Mouse (Mus musculus) heart, postnatal 0 days (tissue): ENCODE measurements around the gene Ptprh. TPM values are rescaled to one million over a fixed set of nuclear protein-coding genes. Genes with fewer than 3 reads are reported as not detected.

Source experiments
- ATAC-seq: fragments of 200-750 bp; cut with Nextera tagmentation; 2 replicates; pipeline ENCODE4 v1.8.0; 2017; ENCODE audit warnings: low read depth, moderate number of reproducible peaks, moderate library complexity; ENCODE audit not compliant: insufficient read depth
- DNase-seq: peaks from one replicate; pipeline ENCODE4 v3.0.0-alpha.2; 2016; ENCODE audit warnings: low spot score
- H3K27ac ChIP-seq: fragments of 300-500 bp; sonication (generic); 2 replicates; pipeline ENCODE4 v1.5.1; 2014; ENCODE audit warnings: low read depth, mild to moderate bottlenecking
- H3K27me3 ChIP-seq: fragments of 300-500 bp; sonication (generic); 2 replicates; pipeline ENCODE4 v1.6.1; 2014; ENCODE audit warnings: low read length, mixed read lengths; ENCODE audit not compliant: control insufficient read depth, insufficient read depth
- H3K36me3 ChIP-seq: fragments of 300-500 bp; sonication (generic); replicated peaks from 2 replicates; pipeline ENCODE4 v1.6.1; 2014; ENCODE audit warnings: low read length, mixed read lengths; ENCODE audit not compliant: control insufficient read depth, insufficient read depth
- H3K4me1 ChIP-seq: fragments of 300-500 bp; sonication (generic); 2 replicates; pipeline ENCODE4 v1.6.1; 2014; ENCODE audit warnings: antibody characterized with exemption; ENCODE audit not compliant: control insufficient read depth, insufficient read depth
- H3K4me2 ChIP-seq: fragments of 300-500 bp; sonication (generic); 2 replicates; pipeline ENCODE4 v1.6.1; 2014; ENCODE audit warnings: low read depth, mild to moderate bottlenecking, low read length, moderate library complexity
- H3K4me3 ChIP-seq: fragments of 300-500 bp; sonication (generic); 2 replicates; pipeline ENCODE4 v1.5.1; 2014; ENCODE audit warnings: low read depth, low read length
- H3K9ac ChIP-seq: fragments of 300-500 bp; sonication (generic); replicated peaks from 2 replicates; pipeline ENCODE4 v1.6.1; 2014; ENCODE audit warnings: low read depth, low read length, mixed read lengths
- H3K9me3 ChIP-seq: fragments of 300-500 bp; sonication (generic); replicated peaks from 2 replicates; pipeline ENCODE4 v1.6.1; 2016; ENCODE audit warnings: low read length; ENCODE audit not compliant: control insufficient read depth
- CTCF ChIP-seq: IDR thresholded peaks from 2 replicates; pipeline ENCODE4 v1.5.1; 2016; ENCODE audit warnings: antibody characterized with exemption, control low read depth, low read depth
- EP300 ChIP-seq: IDR thresholded peaks from 2 replicates; pipeline ENCODE4 v1.6.1; 2016; ENCODE audit warnings: antibody characterized with exemption, low read depth
- WGBS: fragments of 180-500 bp; shearing (Covaris S2); extraction: QIAGEN DNeasy Blood & Tissue Kit; methylation state at CpG from one replicate; pipeline ENCODE4 v1.1.7; 2014; 5-methylcytosine and 5-hydroxymethylcytosine counted together
- polyA plus RNA-seq: library from polyadenylated mRNA; unstranded; fragments of >200 nt; fragmentation: Nextera tagmentation; extraction: Ambion mirVana; gene quantifications from 2 replicates; pipeline ENCODE4 v1.2.1, GENCODE M21; 2015
- total RNA-seq: library from RNA; depleted of rRNA; stranded (reverse); fragments of >200 nt; gene quantifications from 2 replicates; pipeline ENCODE4 v1.2.3, GENCODE M21; 2014; ENCODE audit warnings: low replicate concordance

Ptprh gene
- total and polyA plus RNA-seq, 2 experiments from 2014 or later, result not detected

DNA sequence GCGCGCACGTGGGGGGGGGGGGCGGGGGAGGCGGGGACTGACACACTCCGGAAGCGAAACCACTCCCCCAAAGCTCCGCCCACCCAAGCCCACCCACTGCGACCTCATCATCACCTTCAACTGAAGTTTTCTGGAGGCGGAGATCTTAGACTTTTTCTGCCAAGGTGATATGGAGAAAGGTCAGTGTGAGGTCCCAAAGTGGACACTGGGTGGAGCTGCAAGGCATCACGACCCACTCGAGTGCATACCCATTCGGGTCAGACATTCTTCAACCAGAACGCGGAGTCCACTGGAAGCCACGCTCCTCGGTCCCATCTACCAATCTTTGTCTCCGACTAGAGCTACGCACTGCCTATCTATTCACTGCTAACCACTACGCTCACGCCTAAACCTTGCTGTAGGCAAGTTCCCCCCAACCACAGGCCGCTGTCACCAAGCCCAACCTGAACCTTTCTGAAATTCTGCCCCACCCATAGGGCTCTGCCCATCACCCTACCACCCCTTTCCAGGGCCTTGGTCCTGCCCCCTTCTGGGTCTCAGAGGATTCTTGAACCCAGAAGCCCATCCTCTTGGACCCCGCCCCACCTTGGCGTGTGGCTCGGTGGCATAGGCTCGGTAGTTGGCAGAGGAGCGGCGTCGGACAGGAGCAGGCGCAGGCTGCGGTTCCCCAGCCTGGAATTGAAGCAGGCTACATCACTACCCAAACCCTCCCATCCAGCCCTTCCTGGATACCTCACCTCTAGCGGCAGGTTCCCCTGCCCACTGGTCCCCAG, 82.4 kb downstream of the Ptprh start:
- H3K4me2 ChIP-seq, result peak overlapping the region; percentile 82
- H3K9me3 ChIP-seq, result no peaks in the 10 kb centered on the region
- H3K4me1 ChIP-seq, result peaks cover 25% of the 10 kb centered on the region
- WGBS, result 10% methylated on average over 32 of the region's 32 CpGs
- peak overlapping the region; percentile 98 for H3K27ac ChIP-seq
- TF ChIP-seq EP300 (peak; percentile 75; the same call in 1 of the 2 replicates), CTCF (peak; percentile 27; the same call in 1 of the 2 replicates)
- H3K9ac ChIP-seq, result peak overlapping the region; percentile 92
- ATAC-seq (peak; percentile 25), DNase-seq (peak; percentile 85)
- no peaks in the 10 kb centered on the region for H3K27me3 ChIP-seq
- peaks cover 25% of the 10 kb centered on the region for H3K36me3 ChIP-seq
- H3K4me3 ChIP-seq, result peak overlapping the region; percentile 66

DNA sequence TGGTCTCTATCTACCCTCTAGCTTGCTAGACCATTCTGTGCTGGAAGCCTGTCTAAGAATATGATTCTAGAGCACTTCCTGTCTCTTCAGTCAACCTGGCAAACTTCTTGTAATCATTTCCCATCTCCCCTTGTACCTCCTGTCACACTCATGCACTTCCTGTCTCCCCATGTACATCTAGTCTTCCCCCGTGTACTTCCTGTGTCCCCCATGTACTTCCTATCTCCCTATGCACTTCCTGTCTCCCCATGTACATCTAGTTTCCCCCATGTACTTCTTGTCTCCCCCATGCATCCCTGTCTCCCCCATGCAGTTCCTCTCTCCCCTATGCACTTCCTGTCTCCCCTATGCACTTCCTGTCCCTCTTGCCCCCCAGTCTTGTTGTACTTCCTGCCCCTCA, 85.4 kb downstream of the Ptprh start:
- peaks cover 47% of the 10 kb centered on the region for H3K4me1 ChIP-seq
- peak overlapping the region; percentile 77; the same call in 1 of the 2 replicates for H3K9ac ChIP-seq
- ATAC-seq (no peak), DNase-seq (no peak)
- peak overlapping the region; percentile 49 for H3K4me3 ChIP-seq
- peak overlapping the region; percentile 79 for H3K4me2 ChIP-seq
- H3K9me3 ChIP-seq, result no peaks in the 10 kb centered on the region
- 27% methylated on average over 1 of the region's 1 CpGs for WGBS
- no peak for TF ChIP-seq EP300
- TF ChIP-seq CTCF, result no peak
- peak overlapping the region; percentile 89 for H3K27ac ChIP-seq
- H3K36me3 ChIP-seq, result peaks cover 25% of the 10 kb centered on the region
- no peaks in the 10 kb centered on the region for H3K27me3 ChIP-seq

DNA sequence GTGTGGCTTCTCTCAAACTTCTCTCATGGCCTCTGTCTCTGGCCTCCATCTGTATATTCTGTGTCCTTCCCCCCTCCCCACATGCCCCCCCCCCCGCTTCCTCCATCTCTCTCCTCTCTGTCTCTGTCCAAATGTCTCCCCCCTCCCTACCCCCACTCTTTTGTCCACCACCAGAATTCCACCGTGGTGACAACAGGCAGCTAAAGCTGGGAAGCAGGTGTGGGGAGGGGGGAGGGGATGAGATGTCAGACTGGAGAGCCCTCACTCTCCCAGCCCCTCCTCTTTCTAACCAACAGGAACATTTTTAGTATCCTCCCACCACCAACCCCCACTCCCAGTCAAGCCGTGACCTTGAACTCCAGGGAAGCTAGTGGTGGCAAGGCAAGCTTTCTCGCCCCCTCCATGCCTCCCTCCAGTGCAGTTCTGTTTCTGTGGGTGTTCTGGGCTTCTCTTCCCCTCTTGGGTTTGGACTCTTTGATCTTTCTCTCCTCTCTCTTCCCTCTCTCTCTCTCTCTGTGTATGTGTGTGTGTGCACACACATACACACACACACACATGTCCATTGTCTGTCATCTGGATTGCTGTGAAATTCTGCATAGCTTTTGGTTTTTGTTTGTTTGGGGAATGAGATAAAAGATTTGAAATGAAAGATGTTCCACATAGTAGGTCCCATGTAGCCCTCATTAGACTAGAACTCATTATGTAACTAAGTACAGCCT, 87.3 kb downstream of the Ptprh start, which contains the start of gene Tnnt1:
Gene Tnnt1 (minus strand): TSS at position 51 of the 719 bp plus-strand sequence.
- no peak within 1 kb of the TSS for H3K4me2 ChIP-seq

DNA sequence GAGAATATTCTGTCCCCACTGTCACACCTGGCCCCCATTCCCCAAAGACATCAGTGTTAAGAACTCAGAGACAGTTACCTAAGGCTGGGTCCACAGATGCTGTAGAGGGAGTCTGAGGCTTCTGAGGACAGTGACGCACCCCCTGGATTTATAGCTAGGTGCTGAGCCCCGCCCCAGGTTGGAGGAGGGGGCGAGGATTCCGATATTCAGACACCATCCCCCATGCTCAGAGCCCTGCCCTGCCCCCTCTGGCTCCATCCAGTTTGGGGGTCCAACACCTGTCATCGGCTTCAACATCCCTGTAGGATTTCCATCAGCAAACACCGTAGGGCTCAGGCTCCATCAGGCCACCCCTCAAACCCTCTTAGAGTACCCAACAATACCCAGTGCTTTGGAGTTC, 88.0 kb downstream of the Ptprh start:
- Histone ChIP-seq H3K9ac (peak overlapping the region; percentile 29; the same call in 1 of the 2 replicates), H3K27ac (peak overlapping the region; percentile 89)

More for the DNA sequence above, 87.3 kb downstream of the Ptprh start, which contains the start of gene Tnnt1:
- Histone ChIP-seq H3K9ac (peak within 1 kb of the TSS; percentile 29; the same call in 1 of the 2 replicates), H3K4me1 (peaks cover 59% of the 10 kb centered on the region), H3K27ac (peak within 1 kb of the TSS; percentile 89), H3K9me3 (no peaks in the 10 kb centered on the region), H3K27me3 (no peaks in the 10 kb centered on the region), H3K4me3 (no peak within 1 kb of the TSS), H3K36me3 (peaks cover 25% of the 10 kb centered on the region)
- peak; percentile 88 for DNase-seq
- TF ChIP-seq CTCF, result 0 out of 2 replicates have a peak, but pooled peaks have one; percentile 10
- TF ChIP-seq EP300, result peak; percentile 86
- WGBS, result 16% methylated on average over 3 of the region's 4 CpGs
- ATAC-seq, result peak; percentile 73

DNA sequence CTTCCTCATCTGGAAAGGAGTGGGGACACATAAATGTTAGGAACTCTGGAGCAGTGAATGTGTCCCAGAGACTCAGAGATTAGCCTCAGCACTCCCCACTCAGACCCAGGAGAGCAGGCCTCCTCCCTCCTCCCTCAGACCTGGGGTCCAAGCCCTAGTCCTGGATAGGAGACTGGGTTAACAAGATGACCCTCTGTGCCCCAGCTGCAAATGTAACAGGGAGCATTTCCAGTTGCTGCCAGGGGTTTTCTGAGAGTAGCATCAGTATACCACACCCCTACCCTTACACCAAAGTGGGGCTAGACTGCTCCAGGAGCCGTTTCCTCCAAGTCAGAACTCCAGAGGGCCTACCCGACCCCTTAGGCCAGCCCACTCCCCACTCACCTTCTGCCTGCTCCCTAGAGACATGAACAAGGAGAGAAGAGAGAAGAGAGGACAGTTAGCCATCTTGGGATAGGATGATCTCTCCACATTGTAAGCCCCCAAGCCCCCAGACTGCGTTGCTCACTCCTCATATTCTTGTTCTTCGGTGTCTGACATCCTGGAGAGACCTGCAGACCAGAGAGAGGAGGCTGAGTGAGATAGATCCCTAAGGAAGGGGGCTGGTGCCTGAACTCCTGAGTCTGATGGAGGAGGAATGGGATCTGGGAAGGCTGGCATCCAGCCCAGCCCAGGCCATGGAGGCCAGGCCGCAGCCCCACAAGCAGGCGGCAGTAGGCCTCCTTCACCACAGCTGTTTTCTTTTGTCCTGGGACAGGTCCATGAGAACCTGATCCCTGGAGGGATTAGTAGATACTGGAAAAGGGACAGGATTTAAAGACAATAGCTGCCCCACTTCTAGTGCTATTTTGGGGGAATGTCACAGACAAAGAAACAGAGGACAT, 89.8 kb downstream of the Ptprh start:
- ATAC-seq, result no peak
- Histone ChIP-seq H3K4me2 (peak overlapping the region; percentile 24), H3K4me3 (no peak overlapping the region), H3K27ac (peak overlapping the region; percentile 89), H3K36me3 (peaks cover 12% of the 10 kb centered on the region; the same call in 1 of the 2 replicates), H3K9ac (peak overlapping the region; percentile 32; the same call in 1 of the 2 replicates), H3K27me3 (no peaks in the 10 kb centered on the region), H3K9me3 (no peaks in the 10 kb centered on the region), H3K4me1 (peaks cover 75% of the 10 kb centered on the region)
- TF ChIP-seq EP300 (no peak), CTCF (0 out of 2 replicates have a peak, but pooled peaks have one; percentile 23)
- WGBS, result 27% methylated on average over 6 of the region's 6 CpGs
- peak; percentile 37 for DNase-seq

More for the DNA sequence above, 88.0 kb downstream of the Ptprh start:
- WGBS, result 35% methylated on average over 6 of the region's 6 CpGs
- TF ChIP-seq EP300, result no peak
- no peak for DNase-seq
- Histone ChIP-seq H3K4me1 (peaks cover 66% of the 10 kb centered on the region), H3K4me2 (no peak overlapping the region), H3K4me3 (no peak overlapping the region), H3K9me3 (no peaks in the 10 kb centered on the region), H3K36me3 (peaks cover 25% of the 10 kb centered on the region), H3K27me3 (no peaks in the 10 kb centered on the region)
- ATAC-seq, result peak; percentile 24
